Mouse (Mus musculus) midbrain, postnatal 0 days (tissue): ENCODE results near the gene Hunk. TPM values are rescaled to one million over a fixed set of nuclear protein-coding genes. Genes with fewer than 3 reads are reported as not detected.

Experiments
- ATAC-seq: fragments of 200-750 bp; cut with Nextera tagmentation; 2 replicates; pipeline ENCODE4 v1.8.0; 2017; ENCODE audit warnings: moderate number of reproducible peaks, mild to moderate bottlenecking, moderate TSS enrichment, moderate library complexity; ENCODE audit not compliant: low FRiP score
- DNase-seq: peaks from one replicate; pipeline ENCODE4 v3.0.0-alpha.2; 2015; ENCODE audit warnings: low spot score
- H3K27ac ChIP-seq: fragments of 300-500 bp; sonication (generic); 2 replicates; pipeline ENCODE4 v1.5.1; 2014; ENCODE audit warnings: low read depth, mild to moderate bottlenecking, low read length, mixed read lengths
- H3K27me3 ChIP-seq: fragments of 300-500 bp; sonication (generic); 2 replicates; pipeline ENCODE4 v1.6.1; 2014; ENCODE audit warnings: low read length, control low read depth, mixed read lengths; ENCODE audit not compliant: insufficient read depth
- H3K36me3 ChIP-seq: fragments of 300-500 bp; sonication (generic); 2 replicates; pipeline ENCODE4 v1.6.1; 2014; ENCODE audit warnings: low read length, control low read depth, mixed read lengths; ENCODE audit not compliant: insufficient read depth
- H3K4me1 ChIP-seq: fragments of 300-500 bp; sonication (generic); 2 replicates; pipeline ENCODE4 v1.6.1; 2014; ENCODE audit warnings: mild to moderate bottlenecking, control low read depth, antibody characterized with exemption, low read length, mixed read lengths; ENCODE audit not compliant: insufficient read depth
- H3K4me2 ChIP-seq: fragments of 300-500 bp; sonication (generic); 2 replicates; pipeline ENCODE4 v1.6.1; 2014; ENCODE audit warnings: low read depth, mild to moderate bottlenecking, low read length, mixed read lengths; ENCODE audit not compliant: poor library complexity, severe bottlenecking
- H3K4me3 ChIP-seq: fragments of 300-500 bp; sonication (generic); 2 replicates; pipeline ENCODE4 v1.5.1; 2014; ENCODE audit warnings: low read depth, mild to moderate bottlenecking, low read length, moderate library complexity
- H3K9ac ChIP-seq: fragments of 300-500 bp; sonication (generic); replicated peaks from 2 replicates; pipeline ENCODE4 v1.6.1; 2014; ENCODE audit warnings: mild to moderate bottlenecking, low read length, moderate library complexity, mixed read lengths; ENCODE audit not compliant: poor library complexity, severe bottlenecking
- H3K9me3 ChIP-seq: fragments of 300-500 bp; sonication (generic); 2 replicates; pipeline ENCODE4 v1.6.1; 2016; ENCODE audit warnings: low read length, control low read depth
- CTCF ChIP-seq: IDR thresholded peaks from 2 replicates; pipeline ENCODE4 v1.5.1; 2016; ENCODE audit warnings: antibody characterized with exemption, mild to moderate bottlenecking
- WGBS: fragments of 180-500 bp; shearing (Covaris S2); extraction: QIAGEN DNeasy Blood & Tissue Kit; methylation state at CpG from one replicate; pipeline ENCODE4 v1.1.7; 2014; 5-methylcytosine and 5-hydroxymethylcytosine counted together
- polyA plus RNA-seq: library from polyadenylated mRNA; unstranded; fragments of >200 nt; fragmentation: Nextera tagmentation; extraction: Ambion mirVana; gene quantifications from 2 replicates; pipeline ENCODE4 v1.2.1, GENCODE M21; 2015
- total RNA-seq: library from RNA; depleted of rRNA; stranded (reverse); fragments of >200 nt; gene quantifications from 2 replicates; pipeline ENCODE4 v1.2.3, GENCODE M21; 2014

Hunk gene
- total and polyA plus RNA-seq, 2 experiments from 2014 or later: 3.9 to 12.8 TPM

GRCm38 (mm10) chr16:90500809-90501208 lies 115.0 kb downstream of the Hunk start:
- TF ChIP-seq CTCF: no peak
- Histone ChIP-seq H3K4me3 (no peak overlapping the region), H3K4me1 (no peaks in the 10 kb centered on the region), H3K9ac (no peak overlapping the region), H3K36me3 (no peaks in the 10 kb centered on the region), H3K27ac (no peak overlapping the region), H3K9me3 (no peaks in the 10 kb centered on the region), H3K27me3 (no peaks in the 10 kb centered on the region), H3K4me2 (no peak overlapping the region)
- 54% methylated on average over 6 of the region's 6 CpGs for WGBS
- DNase-seq (no peak), ATAC-seq (0 out of 2 replicates have a peak, but pooled peaks have one; percentile 31)

DNA sequence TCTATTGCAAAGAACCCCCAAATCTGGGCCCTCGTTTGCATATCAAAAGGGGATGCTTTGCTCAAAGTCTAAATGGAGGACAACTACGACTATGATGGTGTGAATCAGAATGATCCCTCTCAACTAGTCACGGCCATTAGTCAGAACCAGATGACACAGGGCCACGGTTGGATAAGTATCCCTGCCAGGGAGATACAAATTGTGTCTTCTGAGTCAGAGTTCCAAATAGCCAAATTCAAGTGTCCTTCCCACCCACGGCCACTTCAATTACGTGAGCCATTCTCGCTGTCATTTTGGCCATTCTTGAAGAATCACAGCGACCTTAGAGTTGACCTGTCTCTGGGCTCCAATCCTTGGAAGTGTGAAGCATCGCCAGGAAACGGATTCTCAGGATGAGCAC lies 119.4 kb downstream of the Hunk start:
- TF ChIP-seq CTCF: no peak
- Histone ChIP-seq H3K4me3 (no peak overlapping the region), H3K9ac (no peak overlapping the region), H3K27me3 (no peaks in the 10 kb centered on the region), H3K4me1 (no peaks in the 10 kb centered on the region), H3K9me3 (no peaks in the 10 kb centered on the region), H3K4me2 (no peak overlapping the region), H3K36me3 (no peaks in the 10 kb centered on the region), H3K27ac (no peak overlapping the region)
- 78% methylated on average over 10 of the region's 10 CpGs for WGBS
- DNase-seq (no peak), ATAC-seq (no peak)

DNA sequence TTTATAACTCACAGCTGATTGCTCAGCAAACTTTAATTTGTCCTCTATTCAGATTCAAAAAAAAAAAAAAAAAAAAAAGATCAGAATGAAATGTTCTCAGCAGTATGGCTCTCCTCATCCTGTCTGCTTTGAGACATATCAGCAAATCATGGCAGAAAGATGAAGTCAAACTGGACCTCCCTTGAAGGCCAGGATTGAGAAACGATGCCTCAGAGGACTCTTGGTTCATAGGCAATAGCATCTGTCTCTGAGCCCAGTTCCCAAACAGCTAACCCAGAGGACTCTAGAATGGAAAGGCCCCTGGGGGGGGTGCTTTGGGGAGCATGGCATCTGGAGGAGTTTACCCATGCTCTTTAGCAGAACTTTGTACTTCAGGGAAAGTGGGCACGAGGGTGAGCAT lies 119.9 kb downstream of the Hunk start:
- Histone ChIP-seq H3K4me1 (no peaks in the 10 kb centered on the region), H3K27me3 (no peaks in the 10 kb centered on the region), H3K9ac (no peak overlapping the region), H3K4me3 (no peak overlapping the region), H3K36me3 (no peaks in the 10 kb centered on the region), H3K9me3 (no peaks in the 10 kb centered on the region), H3K27ac (no peak overlapping the region), H3K4me2 (no peak overlapping the region)
- ATAC-seq: no peak
- WGBS: 91% methylated on average over 2 of the region's 2 CpGs
- TF ChIP-seq CTCF: no peak
- DNase-seq: no peak

DNA sequence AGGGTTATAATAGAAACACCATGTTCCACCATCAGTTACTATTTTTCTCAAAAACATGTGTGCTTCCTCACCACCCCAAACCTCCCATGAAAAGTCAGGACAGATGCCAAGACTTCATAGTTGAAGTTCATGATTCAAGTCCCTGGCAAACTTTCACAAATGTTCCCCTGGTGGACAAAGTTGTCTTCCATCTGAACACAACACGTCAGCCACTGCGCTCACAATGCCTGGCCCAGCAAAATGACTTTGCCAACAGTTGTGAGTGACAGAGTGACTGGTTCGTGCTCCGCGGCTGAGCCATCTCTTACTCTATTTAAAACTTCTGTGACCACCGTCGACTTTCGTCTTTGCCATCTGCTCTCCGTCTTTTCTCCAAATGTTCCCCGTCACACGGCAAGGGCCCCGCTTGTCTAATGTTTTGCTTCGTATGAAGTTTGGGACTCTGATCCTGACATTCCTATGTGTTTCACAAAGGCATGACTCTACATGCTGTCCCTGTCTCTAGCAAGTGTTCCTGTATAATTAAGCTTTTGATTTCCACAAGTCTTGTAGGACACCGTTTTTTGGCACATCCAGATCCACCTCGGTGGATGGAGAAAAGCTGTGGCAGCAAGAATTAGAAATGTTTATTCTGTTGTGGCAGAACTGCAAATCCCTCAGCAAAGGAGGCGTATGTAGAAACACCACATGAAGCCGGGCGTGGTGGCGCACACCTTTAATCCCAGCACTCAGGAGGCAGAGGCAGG lies 125.9 kb downstream of the Hunk start:
- Histone ChIP-seq H3K9ac (no peak overlapping the region), H3K4me1 (no peaks in the 10 kb centered on the region), H3K4me2 (no peak overlapping the region), H3K27ac (no peak overlapping the region), H3K27me3 (no peaks in the 10 kb centered on the region), H3K4me3 (no peak overlapping the region), H3K9me3 (no peaks in the 10 kb centered on the region), H3K36me3 (no peaks in the 10 kb centered on the region)
- no peak for ATAC-seq
- 93% methylated on average over 19 of the region's 19 CpGs for WGBS
- 0 out of 2 replicates have a peak, but pooled peaks have one; percentile 13 for TF ChIP-seq CTCF
- no peak for DNase-seq

- H3K9ac ChIP-seq: no peak overlapping the region
- 77% methylated on average over 9 of the region's 9 CpGs for whole genome bisulfite sequencing
- no peaks in the 10 kb centered on the region for H3K4me1 ChIP-seq
- DNase-seq (no peak), ATAC-seq (no peak)
- no peak overlapping the region for H3K4me2 ChIP-seq
- no peaks in the 10 kb centered on the region for H3K36me3 ChIP-seq
- H3K9me3 ChIP-seq: no peaks in the 10 kb centered on the region
- no peak overlapping the region for H3K4me3 ChIP-seq
- TF ChIP-seq CTCF: no peak
- H3K27me3 ChIP-seq: no peaks in the 10 kb centered on the region
- H3K27ac ChIP-seq: no peak overlapping the region
Observed at GRCm38 (mm10) chr16:90517041-90517440, 131.2 kb downstream of the Hunk start.

- Histone ChIP-seq H3K9me3 (no peaks in the 10 kb centered on the region), H3K27me3 (no peaks in the 10 kb centered on the region), H3K9ac (no peak overlapping the region), H3K4me1 (no peaks in the 10 kb centered on the region), H3K4me3 (no peak overlapping the region), H3K4me2 (no peak overlapping the region), H3K27ac (no peak overlapping the region), H3K36me3 (no peaks in the 10 kb centered on the region)
- DNase-seq (peak; percentile 74), ATAC-seq (peak; percentile 42; the same call in 1 of the 2 replicates)
- 54% methylated on average over 8 of the region's 8 CpGs for WGBS
- no peak for TF ChIP-seq CTCF
Observed at GRCm38 (mm10) chr16:90518232-90518631, 132.4 kb downstream of the Hunk start.
